Mouse (Mus musculus) hematopoietic multipotent progenitor cell, adult 10-12 weeks (in vitro differentiated cells): ENCODE measurements around the gene Nsun7. TPM values are rescaled to one million over a fixed set of nuclear protein-coding genes. Genes with fewer than 3 reads are reported as not detected.

Source experiments
- polyA plus RNA-seq: library from polyadenylated mRNA; stranded (reverse); fragments of >175 nt; gene quantifications from 2 replicates; pipeline ENCODE4 v1.2.3, GENCODE M21; 2012; ENCODE audit warnings: low replicate concordance

Nsun7 gene
- polyA plus RNA-seq: 0.11 TPM in 1 of 2 replicates, not detected in the other

DNA sequence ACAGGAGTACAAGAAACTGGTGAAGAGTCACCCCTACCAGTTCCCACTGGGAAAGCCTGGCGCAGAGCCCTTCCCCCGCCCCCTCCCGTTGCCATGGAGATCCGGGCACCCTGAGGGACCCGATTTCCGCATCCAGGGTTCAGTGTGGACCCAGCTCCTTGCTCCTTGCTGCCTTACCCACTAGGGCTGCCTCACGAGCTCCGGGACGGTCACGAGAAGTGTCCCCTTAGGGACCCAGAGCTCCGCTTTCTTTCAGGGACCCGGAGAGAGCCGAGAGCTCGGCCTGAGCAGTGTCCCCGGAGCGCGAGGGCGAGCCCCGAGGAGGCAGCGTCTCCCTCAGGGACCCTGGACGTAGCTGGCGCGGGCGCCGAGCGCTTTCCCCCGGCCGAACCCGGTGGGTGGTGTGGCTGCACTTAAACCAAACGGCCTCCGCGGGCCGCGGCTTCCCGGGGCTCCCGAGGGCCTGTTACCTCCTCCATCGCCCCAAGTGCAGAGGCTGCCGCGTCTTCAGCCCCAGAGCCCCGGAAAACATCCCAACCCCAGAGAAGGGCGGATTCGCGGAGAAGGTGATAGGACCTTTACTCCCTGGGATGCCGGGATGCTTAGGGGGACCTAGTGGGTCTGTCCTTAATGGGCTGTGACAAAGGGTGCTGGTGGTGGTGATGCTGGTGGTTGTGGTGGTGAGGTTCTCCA, at the start of gene Nsun7:
Gene Nsun7 (plus strand): TSS at position 142 of the 693 bp plus-strand sequence.

Other genes with a start within 250 kb of the Nsun7 start
- gene Rbm47, start 86.8 kb upstream of the Nsun7 start, polyA plus RNA-seq: 11.2 and 14.7 TPM in 2 replicates